Mouse (Mus musculus): ENCODE data around the gene Plxna2. TPM values are rescaled to one million over a fixed set of nuclear protein-coding genes. Genes with fewer than 3 reads are reported as not detected.

Gene Plxna2
- total and polyA plus RNA-seq, 2 experiments: 6.7 to 8.6 TPM

- no peak overlapping the region for H3K4me3 ChIP-seq (ENCODE audit: insufficient read depth, low read depth, low read length)
- H3K79me2 ChIP-seq (ENCODE audit: control insufficient read depth, insufficient read depth, low read length): peaks cover 5% of the 10 kb centered on the region; the same call in 1 of the 2 replicates
- whole genome bisulfite sequencing: 97% methylated on average over 3 of the region's 3 CpGs
- H3K9ac ChIP-seq (ENCODE audit: low read depth, low read length): no peak overlapping the region
- H3K27ac ChIP-seq (replicated peaks; ENCODE audit: insufficient read depth, low read depth, low read length): no peak overlapping the region
- H3K27me3 ChIP-seq (ENCODE audit: control insufficient read depth, insufficient read depth, low read length): no peaks in the 10 kb centered on the region
- peaks cover under 1% of the 10 kb centered on the region for H3K4me1 ChIP-seq (ENCODE audit: control insufficient read depth, insufficient read depth, low read length)
- no peaks in the 10 kb centered on the region; the same call in 1 of the 2 replicates for H3K36me3 ChIP-seq (ENCODE audit: control insufficient read depth, insufficient read depth, low read length)
- TF ChIP-seq CTCF (IDR thresholded peaks at IDR 0.05; ENCODE audit: low read depth, low read length) (no peak), POLR2A (IDR thresholded peaks at IDR 0.05; ENCODE audit: extremely low read depth, insufficient read depth, low read length) (no peak)
- no peak for DNase-seq (ENCODE audit: extremely low read depth, low read depth, low spot score)
Observed at GRCm38 (mm10) chr1:194665715-194666114, 47.7 kb downstream of the Plxna2 start.

GRCm38 (mm10) chr1:194671783-194672524, 53.9 kb downstream of the Plxna2 start:
- Histone ChIP-seq H3K36me3 (ENCODE audit: control insufficient read depth, insufficient read depth, low read length) (no peaks in the 10 kb centered on the region; the same call in 1 of the 2 replicates), H3K4me1 (ENCODE audit: control insufficient read depth, insufficient read depth, low read length) (peaks cover 2% of the 10 kb centered on the region; the same call in 1 of the 2 replicates), H3K27ac (replicated peaks; ENCODE audit: insufficient read depth, low read depth, low read length) (no peak overlapping the region), H3K79me2 (ENCODE audit: control insufficient read depth, insufficient read depth, low read length) (peaks cover 3% of the 10 kb centered on the region; the same call in 1 of the 2 replicates), H3K27me3 (ENCODE audit: control insufficient read depth, insufficient read depth, low read length) (no peaks in the 10 kb centered on the region), H3K9ac (ENCODE audit: low read depth, low read length) (no peak overlapping the region), H3K4me3 (ENCODE audit: insufficient read depth, low read depth, low read length) (no peak overlapping the region)
- 80% methylated on average over 4 of the region's 4 CpGs for WGBS
- no peak for DNase-seq (ENCODE audit: extremely low read depth, low read depth, low spot score)
- TF ChIP-seq CTCF (IDR thresholded peaks at IDR 0.05; ENCODE audit: low read depth, low read length): no peak
- TF ChIP-seq POLR2A (IDR thresholded peaks at IDR 0.05; ENCODE audit: extremely low read depth, insufficient read depth, low read length): no peak

- no peak for DNase-seq (ENCODE audit: extremely low read depth, low read depth, low spot score)
- WGBS: 75% methylated on average over 1 of the region's 1 CpGs
- Histone ChIP-seq H3K79me2 (ENCODE audit: control insufficient read depth, insufficient read depth, low read length) (peaks cover 3% of the 10 kb centered on the region; the same call in 1 of the 2 replicates), H3K27ac (replicated peaks; ENCODE audit: insufficient read depth, low read depth, low read length) (no peak overlapping the region), H3K4me3 (ENCODE audit: insufficient read depth, low read depth, low read length) (no peak overlapping the region), H3K4me1 (ENCODE audit: control insufficient read depth, insufficient read depth, low read length) (peaks cover 6% of the 10 kb centered on the region), H3K27me3 (ENCODE audit: control insufficient read depth, insufficient read depth, low read length) (no peaks in the 10 kb centered on the region), H3K9ac (ENCODE audit: low read depth, low read length) (no peak overlapping the region), H3K36me3 (ENCODE audit: control insufficient read depth, insufficient read depth, low read length) (no peaks in the 10 kb centered on the region; the same call in 1 of the 2 replicates)
- TF ChIP-seq CTCF (IDR thresholded peaks at IDR 0.05; ENCODE audit: low read depth, low read length) (no peak), POLR2A (IDR thresholded peaks at IDR 0.05; ENCODE audit: extremely low read depth, insufficient read depth, low read length) (no peak)
Observed at GRCm38 (mm10) chr1:194672525-194672894, 54.5 kb downstream of the Plxna2 start.

GRCm38 (mm10) chr1:194673229-194673628, 55.2 kb downstream of the Plxna2 start:
- no peak overlapping the region for H3K27ac ChIP-seq (replicated peaks; ENCODE audit: insufficient read depth, low read depth, low read length)
- no peak for DNase-seq (ENCODE audit: extremely low read depth, low read depth, low spot score)

GRCm38 (mm10) chr1:194675106-194675890, 57.3 kb downstream of the Plxna2 start:
- DNase-seq (ENCODE audit: extremely low read depth, low read depth, low spot score): no peak
- H3K4me3 ChIP-seq (ENCODE audit: insufficient read depth, low read depth, low read length): no peak overlapping the region
- 96% methylated on average over 3 of the region's 3 CpGs for WGBS
- H3K27ac ChIP-seq (replicated peaks; ENCODE audit: insufficient read depth, low read depth, low read length): no peak overlapping the region
- no peak overlapping the region for H3K9ac ChIP-seq (ENCODE audit: low read depth, low read length)
- H3K79me2 ChIP-seq (ENCODE audit: control insufficient read depth, insufficient read depth, low read length): peaks cover 9% of the 10 kb centered on the region; the same call in 1 of the 2 replicates
- H3K4me1 ChIP-seq (ENCODE audit: control insufficient read depth, insufficient read depth, low read length): peaks cover 21% of the 10 kb centered on the region
- no peak for TF ChIP-seq POLR2A (IDR thresholded peaks at IDR 0.05; ENCODE audit: extremely low read depth, insufficient read depth, low read length)
- TF ChIP-seq CTCF (IDR thresholded peaks at IDR 0.05; ENCODE audit: low read depth, low read length): no peak
- no peaks in the 10 kb centered on the region for H3K27me3 ChIP-seq (ENCODE audit: control insufficient read depth, insufficient read depth, low read length)
- H3K36me3 ChIP-seq (ENCODE audit: control insufficient read depth, insufficient read depth, low read length): no peaks in the 10 kb centered on the region; the same call in 1 of the 2 replicates

More at GRCm38 (mm10) chr1:194673229-194673628, 55.2 kb downstream of the Plxna2 start:
- Histone ChIP-seq H3K9ac (ENCODE audit: low read depth, low read length) (no peak overlapping the region), H3K4me3 (ENCODE audit: insufficient read depth, low read depth, low read length) (no peak overlapping the region), H3K79me2 (ENCODE audit: control insufficient read depth, insufficient read depth, low read length) (peaks cover 3% of the 10 kb centered on the region; the same call in 1 of the 2 replicates), H3K27me3 (ENCODE audit: control insufficient read depth, insufficient read depth, low read length) (no peaks in the 10 kb centered on the region), H3K36me3 (ENCODE audit: control insufficient read depth, insufficient read depth, low read length) (no peaks in the 10 kb centered on the region; the same call in 1 of the 2 replicates), H3K4me1 (ENCODE audit: control insufficient read depth, insufficient read depth, low read length) (peaks cover 11% of the 10 kb centered on the region)
- TF ChIP-seq POLR2A (IDR thresholded peaks at IDR 0.05; ENCODE audit: extremely low read depth, insufficient read depth, low read length): no peak
- no peak for TF ChIP-seq CTCF (IDR thresholded peaks at IDR 0.05; ENCODE audit: low read depth, low read length)
